Mouse (Mus musculus): ENCODE measurements around the gene Slc36a3.

The Slc36a3 gene

GRCm38 (mm10) chr11:55151608-55152007, at the start of gene Slc36a3:
Gene Slc36a3, minus strand, starts transcription at chr11:55151708.
- Histone ChIP-seq H3K36me3 (ENCODE audit: control insufficient read depth, insufficient read depth, low read length, poor library complexity, severe bottlenecking) (no peaks in the 10 kb centered on the region), H3K27me3 (ENCODE audit: control insufficient read depth, insufficient read depth, low read length, poor library complexity, severe bottlenecking) (no peaks in the 10 kb centered on the region)
- no peak for DNase-seq (ENCODE audit: low read depth, low spot score)

- no peaks in the 10 kb centered on the region for H3K27me3 ChIP-seq (ENCODE audit: control insufficient read depth, insufficient read depth, low read length, poor library complexity, severe bottlenecking)
- no peak for DNase-seq (ENCODE audit: low read depth, low spot score)
- no peaks in the 10 kb centered on the region for H3K36me3 ChIP-seq (ENCODE audit: control insufficient read depth, insufficient read depth, low read length, poor library complexity, severe bottlenecking)
Observed at GRCm38 (mm10) chr11:55197740-55198510, 46.4 kb upstream of the Slc36a3 start.

- no peak for DNase-seq (ENCODE audit: low read depth, low spot score)
- Histone ChIP-seq H3K36me3 (ENCODE audit: control insufficient read depth, insufficient read depth, low read length, poor library complexity, severe bottlenecking) (no peaks in the 10 kb centered on the region), H3K27me3 (ENCODE audit: control insufficient read depth, insufficient read depth, low read length, poor library complexity, severe bottlenecking) (no peaks in the 10 kb centered on the region)
Observed at GRCm38 (mm10) chr11:55197086-55197485, 45.6 kb upstream of the Slc36a3 start.

GRCm38 (mm10) chr11:55190216-55190615, 38.7 kb upstream of the Slc36a3 start:
- Histone ChIP-seq H3K36me3 (ENCODE audit: control insufficient read depth, insufficient read depth, low read length, poor library complexity, severe bottlenecking) (no peaks in the 10 kb centered on the region), H3K27me3 (ENCODE audit: control insufficient read depth, insufficient read depth, low read length, poor library complexity, severe bottlenecking) (no peaks in the 10 kb centered on the region)
- no peak for DNase-seq (ENCODE audit: low read depth, low spot score)

- DNase-seq (ENCODE audit: low read depth, low spot score): no peak
- Histone ChIP-seq H3K36me3 (ENCODE audit: control insufficient read depth, insufficient read depth, low read length, poor library complexity, severe bottlenecking) (no peaks in the 10 kb centered on the region), H3K27me3 (ENCODE audit: control insufficient read depth, insufficient read depth, low read length, poor library complexity, severe bottlenecking) (no peaks in the 10 kb centered on the region)
Observed at GRCm38 (mm10) chr11:55187777-55188176, 36.3 kb upstream of the Slc36a3 start.

- H3K27me3 ChIP-seq (ENCODE audit: control insufficient read depth, insufficient read depth, low read length, poor library complexity, severe bottlenecking): no peaks in the 10 kb centered on the region
- no peak for DNase-seq (ENCODE audit: low read depth, low spot score)
- H3K36me3 ChIP-seq (ENCODE audit: control insufficient read depth, insufficient read depth, low read length, poor library complexity, severe bottlenecking): no peaks in the 10 kb centered on the region
Observed at GRCm38 (mm10) chr11:55187292-55187691, 35.8 kb upstream of the Slc36a3 start.

- no peaks in the 10 kb centered on the region for H3K27me3 ChIP-seq (ENCODE audit: control insufficient read depth, insufficient read depth, low read length, poor library complexity, severe bottlenecking)
- H3K36me3 ChIP-seq (ENCODE audit: control insufficient read depth, insufficient read depth, low read length, poor library complexity, severe bottlenecking): no peaks in the 10 kb centered on the region
- DNase-seq (ENCODE audit: low read depth, low spot score): no peak
Observed at GRCm38 (mm10) chr11:55184733-55185291, 33.3 kb upstream of the Slc36a3 start, which contains the start of gene Slc36a2. Gene Slc36a2, minus strand, starts transcription at chr11:55185077.

- H3K36me3 ChIP-seq (ENCODE audit: control insufficient read depth, insufficient read depth, low read length, poor library complexity, severe bottlenecking): no peaks in the 10 kb centered on the region
- no peaks in the 10 kb centered on the region for H3K27me3 ChIP-seq (ENCODE audit: control insufficient read depth, insufficient read depth, low read length, poor library complexity, severe bottlenecking)
- DNase-seq (ENCODE audit: low read depth, low spot score): no peak
Observed at GRCm38 (mm10) chr11:55184246-55184645, 32.7 kb upstream of the Slc36a3 start.

- no peak for DNase-seq (ENCODE audit: low read depth, low spot score)
- H3K27me3 ChIP-seq (ENCODE audit: control insufficient read depth, insufficient read depth, low read length, poor library complexity, severe bottlenecking): no peaks in the 10 kb centered on the region
- H3K36me3 ChIP-seq (ENCODE audit: control insufficient read depth, insufficient read depth, low read length, poor library complexity, severe bottlenecking): no peaks in the 10 kb centered on the region
Observed at GRCm38 (mm10) chr11:55183124-55183523, 31.6 kb upstream of the Slc36a3 start.

- H3K36me3 ChIP-seq (ENCODE audit: control insufficient read depth, insufficient read depth, low read length, poor library complexity, severe bottlenecking): no peaks in the 10 kb centered on the region
- no peak for DNase-seq (ENCODE audit: low read depth, low spot score)
Observed at GRCm38 (mm10) chr11:55179856-55180255, 28.3 kb upstream of the Slc36a3 start.

GRCm38 (mm10) chr11:55178830-55179229, 27.3 kb upstream of the Slc36a3 start:
- Histone ChIP-seq H3K36me3 (ENCODE audit: control insufficient read depth, insufficient read depth, low read length, poor library complexity, severe bottlenecking) (no peaks in the 10 kb centered on the region), H3K27me3 (ENCODE audit: control insufficient read depth, insufficient read depth, low read length, poor library complexity, severe bottlenecking) (no peaks in the 10 kb centered on the region)
- no peak for DNase-seq (ENCODE audit: low read depth, low spot score)

More at GRCm38 (mm10) chr11:55179856-55180255, 28.3 kb upstream of the Slc36a3 start:
- no peaks in the 10 kb centered on the region for H3K27me3 ChIP-seq (ENCODE audit: control insufficient read depth, insufficient read depth, low read length, poor library complexity, severe bottlenecking)

GRCm38 (mm10) chr11:55170501-55170900, 19.0 kb upstream of the Slc36a3 start:
- DNase-seq (ENCODE audit: low read depth, low spot score): no peak
- Histone ChIP-seq H3K36me3 (ENCODE audit: control insufficient read depth, insufficient read depth, low read length, poor library complexity, severe bottlenecking) (no peaks in the 10 kb centered on the region), H3K27me3 (ENCODE audit: control insufficient read depth, insufficient read depth, low read length, poor library complexity, severe bottlenecking) (no peaks in the 10 kb centered on the region)

GRCm38 (mm10) chr11:55168914-55169313, 17.4 kb upstream of the Slc36a3 start:
- Histone ChIP-seq H3K36me3 (ENCODE audit: control insufficient read depth, insufficient read depth, low read length, poor library complexity, severe bottlenecking) (no peaks in the 10 kb centered on the region), H3K27me3 (ENCODE audit: control insufficient read depth, insufficient read depth, low read length, poor library complexity, severe bottlenecking) (no peaks in the 10 kb centered on the region)
- no peak for DNase-seq (ENCODE audit: low read depth, low spot score)

GRCm38 (mm10) chr11:55168504-55168903, 17.0 kb upstream of the Slc36a3 start:
- no peaks in the 10 kb centered on the region for H3K27me3 ChIP-seq (ENCODE audit: control insufficient read depth, insufficient read depth, low read length, poor library complexity, severe bottlenecking)
- DNase-seq (ENCODE audit: low read depth, low spot score): no peak
- no peaks in the 10 kb centered on the region for H3K36me3 ChIP-seq (ENCODE audit: control insufficient read depth, insufficient read depth, low read length, poor library complexity, severe bottlenecking)

GRCm38 (mm10) chr11:55165748-55166147, 14.2 kb upstream of the Slc36a3 start:
- H3K27me3 ChIP-seq (ENCODE audit: control insufficient read depth, insufficient read depth, low read length, poor library complexity, severe bottlenecking): no peaks in the 10 kb centered on the region
- DNase-seq (ENCODE audit: low read depth, low spot score): no peak
- H3K36me3 ChIP-seq (ENCODE audit: control insufficient read depth, insufficient read depth, low read length, poor library complexity, severe bottlenecking): no peaks in the 10 kb centered on the region

All from splenic B cell, adult 2 months (primary cell).